Mouse (Mus musculus) lung, postnatal 0 days (tissue): ENCODE measurements around the gene Gna12.

Source experiments
- CTCF ChIP-seq: IDR thresholded peaks from 2 replicates; pipeline ENCODE4 v1.5.1; 2016; ENCODE audit warnings: antibody characterized with exemption, mild to moderate bottlenecking
- EP300 ChIP-seq: IDR thresholded peaks from 2 replicates; pipeline ENCODE4 v1.6.1; 2016; ENCODE audit warnings: antibody characterized with exemption, mild to moderate bottlenecking, control low read depth

DNA sequence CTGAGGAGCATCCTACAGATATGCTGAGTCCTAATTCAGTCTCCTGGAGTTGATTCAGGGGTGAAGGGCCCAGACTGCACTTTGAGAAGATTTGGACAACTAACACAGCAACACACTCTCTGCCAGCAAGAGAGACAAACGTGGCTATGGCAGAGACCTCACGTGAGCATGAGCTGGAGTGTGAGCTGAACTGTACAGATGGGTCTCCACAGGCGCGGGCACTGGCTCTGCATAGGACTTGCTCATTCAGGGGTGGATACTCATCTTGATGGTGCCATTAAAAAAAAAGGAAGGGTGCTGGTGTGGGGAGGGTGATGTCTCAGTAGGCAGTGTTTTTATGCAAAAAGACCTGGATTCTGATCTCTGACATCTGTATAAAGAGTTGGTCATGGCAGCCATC is 55.1 kb downstream of the Gna12 start:
- TF ChIP-seq CTCF (no peak), EP300 (no peak)
